Mouse (Mus musculus): Measurements from ENCODE around the gene Usp13.

- TF ChIP-seq TAL1 (IDR thresholded peaks at IDR 0.05; ENCODE audit: low read length) (no peak), GATA1 (IDR thresholded peaks at IDR 0.05; ENCODE audit: low read length) (no peak)
These were observed 148.2 kb downstream of the Usp13 start for GRCm38 (mm10) chr3:32965528-32965927.

Data from erythroblast, embryonic 14.5 days (primary cell).